Mouse (Mus musculus) heart, adult 2 months (tissue): ENCODE results near the gene Macrod1.

Source experiments
- CTCF ChIP-seq: fragments of 200-600 bp; IDR thresholded peaks from 2 replicates; pipeline ENCODE4 v1.8.1; 2022; ENCODE audit warnings: antibody characterized with exemption, mild to moderate bottlenecking, moderate library complexity
- EP300 ChIP-seq: fragments of 200-500 bp; IDR thresholded peaks from 2 replicates; pipeline ENCODE4 v1.6.1; 2011; ENCODE audit warnings: low read depth, low read length, control low read depth; ENCODE audit not compliant: insufficient read depth
- POLR2A ChIP-seq: fragments of 200-500 bp; IDR thresholded peaks from 2 replicates; pipeline ENCODE4 v1.6.1; 2011; ENCODE audit warnings: mild to moderate bottlenecking, low read depth, low read length, control low read depth; ENCODE audit not compliant: insufficient read depth

GRCm38 (mm10) chr19:7153232-7153631 is 96.6 kb downstream of the Macrod1 start:
- TF ChIP-seq POLR2A (no peak), EP300 (no peak), CTCF (no peak)
